Mouse (Mus musculus): ENCODE measurements around the gene Ercc8.

- TF ChIP-seq CTCF (IDR thresholded peaks at IDR 0.05; ENCODE audit: low read depth, low read length) (no peak), POLR2A (IDR thresholded peaks at IDR 0.05; ENCODE audit: borderline replicate concordance, low read depth, low read length) (no peak)
Observed at GRCm38 (mm10) chr13:108152650-108153372, 5.7 kb upstream of the Ercc8 start.
